Mouse (Mus musculus) E14TG2a.4 (cell line): Measurements from ENCODE around the gene Lsm12.

Experiments
- CTCF ChIP-seq: conservative IDR thresholded peaks from 2 replicates; pipeline ENCODE4 v1.5.1; 2014; ENCODE audit warnings: low read length
- NANOG ChIP-seq: IDR thresholded peaks from 2 replicates; pipeline ENCODE4 v1.6.1; 2014; ENCODE audit warnings: borderline replicate concordance, low read length, mixed read lengths
- POU5F1 ChIP-seq: IDR thresholded peaks from 2 replicates; pipeline ENCODE4 v1.6.1; 2014; ENCODE audit warnings: low read length, borderline replicate concordance

GRCm38 (mm10) chr11:102229331-102229953 lies 44.3 kb upstream of the Lsm12 start:
- TF ChIP-seq CTCF (no peak), NANOG (no peak), POU5F1 (no peak)
